Mouse (Mus musculus) midbrain, postnatal 0 days (tissue): ENCODE data around the gene Rab43. TPM values are rescaled to one million over a fixed set of nuclear protein-coding genes. Genes with fewer than 3 reads are reported as not detected.

Experiments used
- ATAC-seq: fragments of 200-750 bp; cut with Nextera tagmentation; 2 replicates; pipeline ENCODE4 v1.8.0; 2017; ENCODE audit warnings: moderate number of reproducible peaks, mild to moderate bottlenecking, moderate TSS enrichment, moderate library complexity; ENCODE audit not compliant: low FRiP score
- DNase-seq: peaks from one replicate; pipeline ENCODE4 v3.0.0-alpha.2; 2015; ENCODE audit warnings: low spot score
- H3K27ac ChIP-seq: fragments of 300-500 bp; sonication (generic); 2 replicates; pipeline ENCODE4 v1.5.1; 2014; ENCODE audit warnings: low read depth, mild to moderate bottlenecking, low read length, mixed read lengths
- H3K27me3 ChIP-seq: fragments of 300-500 bp; sonication (generic); 2 replicates; pipeline ENCODE4 v1.6.1; 2014; ENCODE audit warnings: low read length, control low read depth, mixed read lengths; ENCODE audit not compliant: insufficient read depth
- H3K36me3 ChIP-seq: fragments of 300-500 bp; sonication (generic); 2 replicates; pipeline ENCODE4 v1.6.1; 2014; ENCODE audit warnings: low read length, control low read depth, mixed read lengths; ENCODE audit not compliant: insufficient read depth
- H3K4me1 ChIP-seq: fragments of 300-500 bp; sonication (generic); 2 replicates; pipeline ENCODE4 v1.6.1; 2014; ENCODE audit warnings: mild to moderate bottlenecking, control low read depth, antibody characterized with exemption, low read length, mixed read lengths; ENCODE audit not compliant: insufficient read depth
- H3K4me2 ChIP-seq: fragments of 300-500 bp; sonication (generic); 2 replicates; pipeline ENCODE4 v1.6.1; 2014; ENCODE audit warnings: low read depth, mild to moderate bottlenecking, low read length, mixed read lengths; ENCODE audit not compliant: poor library complexity, severe bottlenecking
- H3K4me3 ChIP-seq: fragments of 300-500 bp; sonication (generic); 2 replicates; pipeline ENCODE4 v1.5.1; 2014; ENCODE audit warnings: low read depth, mild to moderate bottlenecking, low read length, moderate library complexity
- H3K9ac ChIP-seq: fragments of 300-500 bp; sonication (generic); replicated peaks from 2 replicates; pipeline ENCODE4 v1.6.1; 2014; ENCODE audit warnings: mild to moderate bottlenecking, low read length, moderate library complexity, mixed read lengths; ENCODE audit not compliant: poor library complexity, severe bottlenecking
- H3K9me3 ChIP-seq: fragments of 300-500 bp; sonication (generic); 2 replicates; pipeline ENCODE4 v1.6.1; 2016; ENCODE audit warnings: low read length, control low read depth
- CTCF ChIP-seq: IDR thresholded peaks from 2 replicates; pipeline ENCODE4 v1.5.1; 2016; ENCODE audit warnings: antibody characterized with exemption, mild to moderate bottlenecking
- WGBS: fragments of 180-500 bp; shearing (Covaris S2); extraction: QIAGEN DNeasy Blood & Tissue Kit; methylation state at CpG from one replicate; pipeline ENCODE4 v1.1.7; 2014; 5-methylcytosine and 5-hydroxymethylcytosine counted together
- polyA plus RNA-seq: library from polyadenylated mRNA; unstranded; fragments of >200 nt; fragmentation: Nextera tagmentation; extraction: Ambion mirVana; gene quantifications from 2 replicates; pipeline ENCODE4 v1.2.1, GENCODE M21; 2015
- total RNA-seq: library from RNA; depleted of rRNA; stranded (reverse); fragments of >200 nt; gene quantifications from 2 replicates; pipeline ENCODE4 v1.2.3, GENCODE M21; 2014

Gene Rab43
- total and polyA plus RNA-seq, 2 experiments from 2014 or later, result 9.9 to 31.6 TPM

DNA sequence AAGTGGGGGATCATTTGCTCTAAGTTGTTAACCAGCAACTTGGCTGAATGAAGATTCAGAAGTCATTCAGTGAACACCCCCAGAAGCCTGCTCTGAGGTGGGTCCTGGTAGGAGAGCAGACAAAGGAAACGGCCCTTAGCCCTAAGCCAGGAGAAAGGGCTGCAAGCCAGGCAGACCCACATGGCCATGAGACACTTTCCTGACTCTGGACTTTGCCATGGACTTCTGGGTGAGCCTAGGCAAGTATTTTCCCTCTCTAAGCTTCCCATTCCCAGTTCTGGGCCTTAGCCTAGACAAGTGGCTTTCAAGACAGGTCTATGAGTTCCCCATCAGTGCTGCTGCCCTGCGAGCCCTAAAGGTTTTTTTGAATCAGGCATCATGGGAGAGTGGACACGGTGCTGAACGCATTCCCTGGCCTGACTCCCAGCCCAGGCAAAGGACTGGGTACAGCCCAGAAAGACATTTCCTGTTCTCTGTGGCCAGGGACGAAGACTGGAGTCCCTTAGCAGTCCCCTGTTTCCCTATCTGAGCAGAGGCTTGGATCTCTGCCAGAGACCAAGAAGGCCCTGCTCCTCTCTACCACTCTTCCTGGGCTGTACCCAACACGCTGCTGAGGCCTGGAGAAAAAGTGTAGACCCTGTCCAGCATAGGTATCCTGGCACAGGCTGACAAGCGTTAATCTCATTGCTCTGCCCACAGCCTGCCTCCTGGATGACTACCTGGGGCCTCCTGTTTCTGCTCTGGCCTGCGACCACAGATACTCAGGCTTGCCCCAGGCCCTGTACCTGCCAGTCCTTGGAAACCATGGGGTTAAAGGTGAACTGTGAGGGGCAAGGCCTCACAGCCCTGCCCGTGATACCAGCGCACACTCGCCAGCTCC is 33.4 kb downstream of the Rab43 start:
- WGBS, result 81% methylated on average over 11 of the region's 11 CpGs
- DNase-seq, result peak; percentile 9
- Histone ChIP-seq H3K4me2 (no peak overlapping the region), H3K36me3 (no peaks in the 10 kb centered on the region), H3K4me3 (no peak overlapping the region), H3K9me3 (no peaks in the 10 kb centered on the region), H3K9ac (no peak overlapping the region), H3K4me1 (no peaks in the 10 kb centered on the region), H3K27ac (no peak overlapping the region), H3K27me3 (no peaks in the 10 kb centered on the region)
- no peak for ATAC-seq
- no peak for TF ChIP-seq CTCF

DNA sequence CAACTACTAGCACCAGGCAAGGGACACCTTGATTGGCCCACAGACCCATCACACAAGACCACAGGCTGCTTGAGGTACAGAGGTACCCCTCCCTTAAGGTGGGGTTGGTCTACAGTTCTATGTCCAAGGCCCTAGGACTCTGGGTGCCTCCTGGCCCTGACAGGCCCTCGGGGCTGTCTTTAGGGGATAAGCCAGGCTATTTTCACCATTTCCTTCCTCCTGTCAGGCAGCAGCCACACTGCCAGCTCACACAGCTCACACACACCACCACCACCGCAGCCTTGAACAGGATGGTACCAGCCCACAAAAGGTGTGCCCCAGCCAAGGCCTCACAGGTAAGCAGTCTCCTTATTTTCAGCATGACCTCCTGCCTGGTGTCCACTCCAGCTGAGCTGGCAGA is 34.1 kb downstream of the Rab43 start, which contains the start of gene Gp9:
Gene Gp9 (plus strand): TSS at position 231 of the 400 bp plus-strand sequence.
- WGBS, result 65% methylated on average over 2 of the region's 2 CpGs
- no peaks in the 10 kb centered on the region for H3K27me3 ChIP-seq
- no peak within 1 kb of the TSS for H3K4me2 ChIP-seq
- H3K9ac ChIP-seq, result no peak within 1 kb of the TSS
- H3K4me1 ChIP-seq, result no peaks in the 10 kb centered on the region
- DNase-seq (no peak), ATAC-seq (no peak)
- TF ChIP-seq CTCF, result no peak
- no peaks in the 10 kb centered on the region for H3K36me3 ChIP-seq
- H3K4me3 ChIP-seq, result no peak within 1 kb of the TSS
- H3K27ac ChIP-seq, result no peak within 1 kb of the TSS
- no peaks in the 10 kb centered on the region for H3K9me3 ChIP-seq

DNA sequence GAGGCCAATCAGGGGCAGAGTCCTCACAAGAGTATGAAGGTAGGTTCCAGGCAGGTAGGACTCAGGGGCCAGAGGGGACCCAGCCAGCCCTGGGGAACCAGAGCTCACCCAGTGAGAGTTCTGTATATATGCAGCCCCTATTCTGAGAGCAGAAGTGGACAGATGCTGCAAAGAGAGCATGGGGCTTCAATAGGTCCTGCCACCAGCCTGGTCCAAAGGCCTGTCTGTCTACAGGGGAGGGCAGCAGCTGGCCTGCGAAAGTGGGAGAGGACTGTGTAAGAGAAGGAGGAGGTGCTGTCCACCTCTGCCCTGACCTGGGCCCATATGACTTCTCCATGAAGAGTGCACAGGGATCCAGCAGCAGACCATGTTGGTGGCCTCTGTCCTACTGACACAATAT is 35.3 kb downstream of the Rab43 start:
- no peak for TF ChIP-seq CTCF
- H3K4me3 ChIP-seq, result no peak overlapping the region
- H3K36me3 ChIP-seq, result no peaks in the 10 kb centered on the region
- ATAC-seq (no peak), DNase-seq (no peak)
- H3K9ac ChIP-seq, result no peak overlapping the region
- no peaks in the 10 kb centered on the region for H3K4me1 ChIP-seq
- H3K9me3 ChIP-seq, result no peaks in the 10 kb centered on the region
- H3K27ac ChIP-seq, result no peak overlapping the region
- no peaks in the 10 kb centered on the region for H3K27me3 ChIP-seq
- WGBS, result 83% methylated on average over 1 of the region's 1 CpGs
- no peak overlapping the region for H3K4me2 ChIP-seq

DNA sequence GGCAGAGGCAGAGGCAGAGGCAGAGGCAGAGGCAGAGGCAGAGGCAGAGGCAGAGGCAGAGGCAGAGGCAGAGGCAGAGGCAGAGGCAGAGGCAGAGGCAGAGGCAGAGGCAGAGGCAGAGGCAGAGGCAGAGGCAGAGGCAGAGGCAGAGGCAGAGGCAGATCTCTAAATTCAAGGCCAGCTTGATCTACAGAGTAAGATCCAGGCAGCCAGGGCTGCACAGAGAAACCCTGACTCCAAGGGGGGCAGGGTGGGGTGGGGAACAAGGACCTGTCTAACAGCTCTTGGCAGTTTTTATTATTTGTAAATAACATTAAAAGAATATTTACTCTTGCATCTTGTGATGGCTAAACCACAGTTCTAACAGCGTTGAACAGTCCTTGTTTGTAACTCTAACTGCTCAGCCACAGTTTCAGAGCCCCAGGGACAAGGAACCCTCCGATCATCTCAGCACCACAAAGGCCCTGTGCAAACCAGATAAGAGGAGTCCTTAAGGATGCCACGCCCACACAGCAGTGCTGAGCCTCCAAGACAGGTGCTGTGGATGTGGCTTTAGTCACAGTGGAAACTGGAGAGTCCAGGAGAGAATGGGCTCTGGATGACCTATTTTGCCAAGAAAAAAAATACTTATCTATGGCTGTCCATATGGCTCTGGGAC is 36.2 kb downstream of the Rab43 start:
- Histone ChIP-seq H3K9me3 (no peaks in the 10 kb centered on the region), H3K9ac (no peak overlapping the region), H3K4me1 (no peaks in the 10 kb centered on the region), H3K4me3 (no peak overlapping the region), H3K4me2 (no peak overlapping the region), H3K36me3 (no peaks in the 10 kb centered on the region), H3K27me3 (no peaks in the 10 kb centered on the region), H3K27ac (no peak overlapping the region)
- DNase-seq (no peak), ATAC-seq (no peak)
- 66% methylated on average over 3 of the region's 3 CpGs for WGBS
- TF ChIP-seq CTCF, result no peak

DNA sequence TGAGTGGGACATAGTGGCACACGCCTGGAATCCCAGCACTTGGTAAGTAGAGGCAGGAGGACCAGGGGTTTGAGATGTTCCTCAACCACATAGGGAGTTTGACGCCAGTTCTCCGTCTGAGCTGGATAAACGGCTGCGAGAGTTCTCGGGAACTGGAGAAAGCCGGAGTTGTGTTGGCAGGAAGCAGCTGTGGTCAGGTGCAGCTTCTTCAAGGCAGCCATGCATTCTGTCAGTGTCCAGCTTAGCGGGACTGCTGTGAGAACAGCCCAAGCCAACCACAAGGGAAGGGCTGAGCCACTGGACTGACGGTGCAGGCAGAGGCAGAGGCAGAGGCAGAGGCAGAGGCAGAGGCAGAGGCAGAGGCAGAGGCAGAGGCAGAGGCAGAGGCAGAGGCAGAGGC is 37.1 kb downstream of the Rab43 start:
- no peak for TF ChIP-seq CTCF
- WGBS, result 88% methylated on average over 9 of the region's 9 CpGs

DNA sequence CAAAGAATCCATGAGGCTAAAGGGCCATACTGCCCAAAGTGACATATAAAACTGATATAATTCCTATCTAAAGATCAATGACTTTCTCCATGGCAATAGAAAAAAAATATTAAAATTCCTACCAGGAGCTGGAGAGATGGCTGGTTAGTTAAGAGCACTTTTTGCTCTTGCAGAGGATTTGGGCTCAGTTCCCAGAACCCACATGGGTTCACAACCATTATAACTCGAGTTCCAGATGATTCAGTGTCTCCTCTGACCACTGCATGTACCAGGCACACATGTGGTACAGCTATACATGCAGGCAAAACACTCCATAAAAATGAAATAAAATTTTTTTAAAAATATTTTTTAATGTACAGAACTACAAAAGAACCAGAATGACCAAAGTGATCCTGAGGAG is 37.5 kb downstream of the Rab43 start:
- Histone ChIP-seq H3K4me3 (no peak overlapping the region), H3K27ac (no peak overlapping the region), H3K4me2 (no peak overlapping the region), H3K4me1 (no peaks in the 10 kb centered on the region), H3K9me3 (no peaks in the 10 kb centered on the region), H3K27me3 (no peaks in the 10 kb centered on the region), H3K9ac (no peak overlapping the region), H3K36me3 (no peaks in the 10 kb centered on the region)
- DNase-seq (no peak), ATAC-seq (no peak)
- 58% methylated on average over 1 of the region's 1 CpGs for WGBS
- TF ChIP-seq CTCF, result no peak

More for the DNA sequence above, 37.1 kb downstream of the Rab43 start:
- DNase-seq (no peak), ATAC-seq (no peak)
- H3K4me1 ChIP-seq, result no peaks in the 10 kb centered on the region
- H3K9me3 ChIP-seq, result no peaks in the 10 kb centered on the region
- H3K36me3 ChIP-seq, result no peaks in the 10 kb centered on the region
- H3K27ac ChIP-seq, result no peak overlapping the region
- H3K27me3 ChIP-seq, result no peaks in the 10 kb centered on the region
- no peak overlapping the region for H3K4me3 ChIP-seq
- no peak overlapping the region for H3K9ac ChIP-seq
- no peak overlapping the region for H3K4me2 ChIP-seq
